Mouse (Mus musculus) natural killer cell, adult 2 months (primary cell): Measurements from ENCODE around the gene Fgd2.
"Not testable (repeated sequence)": the region's sequence is repeated elsewhere in the genome, so short reads cannot be mapped to it uniquely, and the experiment has no call there.

Experiments used
- DNase-seq, 2 experiments: peaks; one replicate each; pipeline ENCODE4 v3.0.0; 2022; ENCODE audit warnings: low spot score in 2 of 2

Gene Fgd2

DNA sequence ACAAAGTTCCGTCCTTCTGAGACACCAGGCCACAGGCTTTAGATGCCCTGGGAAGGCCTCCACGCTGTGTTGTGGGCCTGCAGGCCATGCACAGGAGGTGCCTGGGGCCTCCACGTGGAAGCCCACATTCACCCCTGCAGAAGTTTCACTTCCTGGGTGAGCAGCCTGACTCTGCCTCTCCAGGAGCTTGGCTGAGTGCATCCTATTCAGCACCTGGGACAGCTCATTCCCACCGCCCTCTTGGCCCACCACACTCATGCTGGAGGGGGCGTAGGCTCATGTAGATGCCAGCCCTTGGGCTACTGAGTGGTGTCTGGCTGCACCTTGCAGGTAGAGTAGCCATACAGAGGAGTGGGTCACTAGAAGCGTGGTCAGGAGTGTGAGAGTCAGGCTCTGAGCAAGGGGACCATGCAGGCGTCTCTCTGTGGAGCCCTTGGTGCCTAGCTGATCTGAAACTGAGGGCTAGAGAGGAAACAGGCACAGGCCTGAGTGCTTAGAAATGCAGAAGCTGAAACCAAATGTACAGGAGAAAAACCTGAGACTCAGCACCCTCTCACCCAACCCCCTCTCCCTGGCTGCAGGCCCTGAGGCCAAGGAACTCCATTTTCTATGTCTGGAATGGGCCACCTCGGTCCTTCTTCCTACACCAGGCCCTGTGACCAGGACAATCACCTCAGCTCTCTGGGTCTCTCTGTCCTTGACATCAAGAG is 1.4 kb downstream of the Fgd2 start:
- DNase-seq = peak in 1 of 2 experiments; percentile 65

DNA sequence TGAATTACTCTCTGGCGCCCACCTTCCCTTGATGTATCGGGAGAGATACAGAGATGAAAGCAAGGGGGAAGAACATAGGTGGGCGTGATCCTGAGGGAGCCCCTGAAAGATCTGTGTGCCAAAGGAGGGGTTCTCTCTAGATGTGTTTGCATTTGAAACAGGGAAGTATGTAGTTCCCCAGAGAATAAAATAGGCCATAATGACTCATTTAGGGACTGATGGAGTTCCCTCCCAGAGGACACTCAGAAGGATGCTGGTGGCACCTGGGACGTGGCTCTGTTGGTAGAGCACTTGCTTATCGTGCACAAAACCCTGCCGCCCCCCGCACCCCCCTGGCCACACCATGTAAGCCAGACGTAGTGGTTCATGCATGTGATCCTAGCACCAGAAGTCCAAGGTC is 2.4 kb downstream of the Fgd2 start:
- no peak for DNase-seq

DNA sequence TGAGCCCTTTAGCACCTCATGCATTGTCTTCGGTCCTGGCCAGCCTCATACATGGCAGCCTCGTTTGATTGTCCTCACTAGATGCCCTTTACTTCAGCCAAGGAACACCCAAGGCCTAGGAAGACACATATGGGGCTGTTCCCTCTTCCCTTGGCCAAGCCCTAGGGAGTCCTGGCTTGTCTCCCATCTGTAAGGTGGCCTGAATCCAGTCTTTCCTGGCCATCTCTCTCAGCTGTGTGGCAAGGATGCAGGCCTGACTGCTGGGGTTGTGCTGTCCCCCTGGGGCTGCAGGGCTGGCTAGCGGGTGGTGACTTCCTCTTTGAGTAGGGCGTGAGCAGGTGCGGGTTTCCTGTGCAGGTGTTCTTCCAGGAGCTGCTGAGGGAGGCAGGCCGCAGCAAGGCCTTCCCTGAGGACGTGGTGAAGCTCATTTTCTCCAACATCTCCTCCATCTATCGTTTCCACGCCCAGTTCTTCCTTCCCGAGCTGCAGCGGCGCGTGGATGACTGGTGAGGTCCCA is 4.4 kb downstream of the Fgd2 start:
- DNase-seq = peak in 1 of 2 experiments; percentile 32

DNA sequence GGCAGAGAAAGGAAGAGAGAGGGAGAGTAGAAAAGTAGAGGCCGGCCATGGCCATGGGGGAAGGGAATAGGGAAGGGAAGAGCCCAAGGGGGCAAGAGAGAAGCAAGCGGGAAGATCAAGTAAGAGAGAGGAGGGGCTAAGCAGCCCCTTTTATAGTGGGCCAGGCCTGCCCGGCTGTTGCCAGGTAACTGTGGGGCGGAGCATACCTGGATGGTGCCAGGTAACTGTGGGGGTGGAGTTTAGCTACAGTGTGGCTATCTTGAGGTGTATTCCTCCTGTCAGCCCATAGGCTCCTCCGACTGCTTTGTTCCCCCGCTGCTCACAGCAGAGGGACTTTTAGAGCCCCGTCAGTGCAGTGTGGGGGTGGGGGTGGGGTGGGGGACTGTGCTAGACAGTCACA is 8.0 kb downstream of the Fgd2 start:
- no peak for DNase-seq

DNA sequence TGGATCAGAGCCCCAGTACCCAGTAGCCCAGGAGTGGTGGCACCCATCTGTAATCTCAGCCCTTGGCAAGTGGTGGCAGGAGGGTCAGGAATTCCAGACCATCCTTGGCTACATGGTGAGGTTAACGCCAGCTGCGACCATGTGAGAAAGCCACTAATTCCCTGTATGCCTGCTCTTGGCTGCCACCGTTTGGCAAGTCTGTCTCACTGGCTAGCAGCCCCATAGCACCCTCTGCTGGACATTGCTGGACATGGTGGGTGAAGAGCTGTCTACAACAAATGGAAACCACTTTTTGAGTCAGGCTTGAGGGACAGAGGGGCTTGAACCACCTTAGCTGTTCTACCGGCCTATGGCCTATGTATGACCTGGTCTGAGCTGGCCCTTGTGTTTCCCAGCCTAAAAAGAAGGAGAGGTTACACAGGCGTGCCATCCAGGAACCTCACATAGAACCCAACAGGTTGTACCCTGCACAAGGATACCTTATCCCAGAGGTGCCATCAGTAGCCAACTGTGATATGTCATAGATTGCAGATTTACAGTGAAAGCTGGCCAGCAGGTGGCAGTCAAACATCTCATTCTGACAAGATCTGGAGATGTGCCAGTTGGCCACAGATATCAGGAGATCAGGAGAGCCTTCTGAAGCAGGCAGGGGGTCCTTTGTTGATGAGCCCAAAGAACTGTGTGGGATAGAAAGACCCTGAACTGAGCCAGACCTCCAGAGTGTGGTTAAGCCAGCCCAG is 10.4 kb downstream of the Fgd2 start:
- peak; percentile 86 to 92 for DNase-seq

DNA sequence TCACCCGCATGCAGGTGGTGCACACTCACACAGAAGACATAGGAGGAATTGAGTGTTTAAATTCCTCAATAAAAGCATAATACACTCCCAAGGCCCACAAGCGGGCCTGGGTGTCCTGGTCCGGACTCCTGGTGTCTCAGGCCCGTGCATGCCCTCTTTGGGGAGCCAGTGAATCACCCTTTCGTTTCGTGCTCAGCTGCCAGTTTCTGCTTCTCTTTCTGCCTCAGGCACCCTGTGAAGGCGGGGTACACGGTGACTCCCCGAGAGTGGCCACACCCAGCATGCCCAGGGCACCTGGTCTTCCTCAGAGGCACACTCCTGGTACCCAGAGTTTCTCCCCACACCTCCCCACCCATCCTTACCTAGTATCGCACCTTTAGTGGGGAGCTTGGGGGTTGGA is 15.2 kb downstream of the Fgd2 start:
- DNase-seq = no peak

DNA sequence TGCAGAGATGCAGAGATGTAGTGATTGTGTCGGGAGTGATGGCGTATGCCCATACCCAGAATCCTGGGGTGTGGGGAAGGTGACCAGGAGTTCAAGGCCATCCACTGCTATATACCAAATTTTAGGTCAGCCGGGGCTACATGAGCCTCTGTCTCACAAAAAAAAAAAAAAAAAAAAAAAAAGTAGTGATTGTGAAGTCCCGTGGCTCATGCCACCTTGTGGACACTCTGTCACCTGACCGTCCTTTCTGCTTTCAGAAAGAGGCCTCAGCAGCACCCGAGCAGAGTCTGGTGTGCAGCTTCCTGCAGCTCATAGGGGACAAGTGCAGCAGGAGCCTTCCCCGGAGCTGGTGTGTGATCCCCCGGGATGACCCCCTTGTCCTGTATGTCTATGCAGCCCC is 17.3 kb downstream of the Fgd2 start:
- DNase-seq = no peak

DNA sequence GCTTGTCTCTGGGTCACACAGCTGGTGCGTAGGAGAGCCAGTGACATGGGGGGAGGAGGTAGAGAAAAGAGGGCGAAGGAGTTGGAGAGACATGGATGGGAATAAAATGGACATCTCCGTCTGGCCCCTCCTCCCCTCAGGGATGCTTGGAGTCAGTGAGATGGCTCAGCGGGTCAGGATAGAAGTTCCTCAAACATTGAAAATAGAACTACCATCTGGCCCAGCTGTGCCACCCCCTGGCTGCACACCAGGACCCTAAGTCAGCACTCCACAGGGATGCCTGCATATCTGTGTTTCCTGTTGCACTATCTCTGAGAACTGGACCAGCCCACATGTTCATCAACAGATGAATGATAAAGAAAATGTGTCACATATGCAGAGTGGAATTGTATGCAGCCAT is 19.5 kb downstream of the Fgd2 start:
- DNase-seq = no peak

DNA sequence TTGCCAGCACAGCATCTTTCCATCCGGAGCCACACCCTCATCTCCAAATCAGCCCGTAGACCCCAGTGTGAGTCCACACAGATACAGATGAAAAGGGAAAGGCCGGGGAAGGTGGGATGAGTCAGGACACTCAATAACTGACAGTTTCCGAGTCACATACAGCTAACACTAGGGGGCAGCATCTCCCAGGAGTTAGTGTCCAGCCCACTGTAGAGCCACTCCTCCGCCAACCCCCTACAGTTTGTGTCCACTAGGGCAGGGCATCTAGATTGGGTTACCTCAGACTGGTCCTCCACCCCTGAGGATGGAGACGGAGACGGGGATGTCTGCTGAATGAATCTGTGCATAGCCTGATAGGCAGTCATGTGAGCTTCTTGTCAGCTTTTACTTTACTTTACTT is 20.8 kb downstream of the Fgd2 start:
- peak; percentile 81 to 83 for DNase-seq

DNA sequence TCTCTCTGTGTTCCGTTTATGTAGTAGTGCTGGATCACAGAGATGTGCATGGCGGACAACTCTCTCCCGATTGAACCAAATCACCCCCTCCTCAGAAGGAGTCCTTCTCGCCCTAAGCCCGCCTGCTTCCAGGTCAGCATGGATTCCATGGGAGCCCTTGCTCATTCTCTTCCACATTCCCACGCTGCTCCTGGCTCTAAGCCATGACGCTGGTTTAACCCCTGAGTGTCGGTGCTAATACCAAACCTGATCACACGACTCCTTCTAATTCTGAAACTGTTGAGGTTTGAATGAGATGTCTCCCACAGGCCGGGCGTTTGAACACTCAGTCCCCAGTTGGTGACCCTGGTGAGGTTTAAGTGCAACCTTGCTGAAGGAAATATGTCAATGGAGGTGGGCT is 21.7 kb downstream of the Fgd2 start:
- no peak for DNase-seq

DNA sequence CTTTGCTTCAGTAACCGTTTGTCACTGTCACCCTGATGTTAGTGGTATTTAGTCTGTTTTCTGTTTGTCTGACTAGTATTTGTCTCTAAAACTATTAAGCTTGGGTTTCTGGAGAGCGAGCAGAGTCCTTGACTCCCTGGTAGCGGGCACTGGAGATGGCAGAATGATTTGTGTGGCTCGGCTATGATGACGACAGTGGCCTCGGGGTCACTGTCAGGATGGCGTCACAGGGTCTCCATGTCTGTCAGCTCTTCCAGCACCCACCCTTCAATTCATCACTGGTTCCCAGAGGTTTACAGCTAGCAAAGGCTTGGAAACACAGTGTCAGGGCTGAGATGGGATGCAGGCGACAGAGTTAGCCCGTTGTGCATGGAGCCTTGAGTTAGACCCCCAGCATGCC is 23.2 kb downstream of the Fgd2 start:
- no peak for DNase-seq

DNA sequence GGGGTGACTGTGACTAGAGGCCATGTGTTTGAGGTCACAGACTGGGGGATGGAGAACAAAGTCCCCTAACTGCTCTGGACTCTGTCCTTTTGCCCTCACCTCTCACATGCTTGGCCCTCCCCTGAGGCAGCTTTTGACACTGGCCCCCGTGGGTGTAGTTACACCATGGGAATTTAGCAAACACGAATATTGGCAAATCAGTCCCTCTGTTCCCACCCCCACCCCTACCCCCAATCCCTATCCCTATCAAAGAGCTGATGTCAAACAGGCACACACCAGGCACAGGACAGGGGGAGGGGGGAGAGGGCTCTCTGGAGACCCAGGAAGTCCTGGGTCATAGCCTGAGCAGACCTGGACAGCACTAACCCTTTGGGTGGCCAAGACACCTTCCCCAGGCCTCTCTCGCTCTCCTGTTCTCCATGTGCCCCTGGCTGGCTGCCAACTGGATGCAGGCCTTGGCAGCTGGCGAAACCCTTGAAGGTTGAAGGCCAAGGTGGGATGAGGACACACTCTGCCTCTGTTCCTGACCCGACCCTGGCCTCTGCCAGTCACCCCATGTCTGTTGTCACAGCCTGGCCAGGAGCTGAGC is 24.2 kb downstream of the Fgd2 start:
- no peak for DNase-seq

DNA sequence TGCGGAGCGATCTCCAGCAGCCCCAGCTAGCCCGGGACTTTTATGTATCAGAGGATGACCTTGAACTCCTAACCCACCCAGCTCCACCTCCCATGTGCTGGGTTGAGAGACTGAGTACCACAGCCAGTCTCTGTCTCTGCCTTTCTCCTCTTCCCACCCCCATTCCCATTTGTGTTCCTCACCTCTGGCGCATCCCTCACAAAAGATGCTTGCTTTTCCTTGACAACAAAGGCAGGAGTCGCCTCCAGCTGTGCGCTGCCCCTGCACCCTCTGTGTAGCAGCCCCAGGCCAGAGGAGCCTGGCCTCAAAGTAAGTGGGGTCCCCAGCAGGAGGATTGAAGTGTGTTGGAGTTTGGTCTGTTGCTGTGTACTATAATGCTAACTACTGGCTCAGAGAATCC is 25.0 kb downstream of the Fgd2 start:
- no peak for DNase-seq

DNA sequence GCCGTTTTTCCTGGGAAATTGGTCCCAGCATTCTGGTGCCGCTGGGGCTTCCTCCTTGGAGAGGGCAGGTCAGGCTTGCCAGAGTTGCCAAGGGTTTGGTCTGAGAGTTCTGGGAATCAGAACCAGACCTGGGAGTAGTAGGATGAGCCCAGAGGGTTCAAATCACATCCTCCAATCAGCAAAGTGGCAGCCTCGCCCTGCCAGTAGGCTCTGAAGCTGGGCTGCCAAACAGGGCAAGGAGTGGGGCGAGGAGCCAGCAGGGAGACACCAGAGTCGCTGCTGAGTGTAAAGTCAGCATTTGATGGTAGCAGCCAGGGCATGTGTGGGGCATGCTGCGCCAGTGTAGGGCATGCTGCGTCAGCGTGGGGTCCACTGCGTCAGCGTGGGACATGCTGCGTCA is 28.3 kb downstream of the Fgd2 start:
- DNase-seq = no peak

DNA sequence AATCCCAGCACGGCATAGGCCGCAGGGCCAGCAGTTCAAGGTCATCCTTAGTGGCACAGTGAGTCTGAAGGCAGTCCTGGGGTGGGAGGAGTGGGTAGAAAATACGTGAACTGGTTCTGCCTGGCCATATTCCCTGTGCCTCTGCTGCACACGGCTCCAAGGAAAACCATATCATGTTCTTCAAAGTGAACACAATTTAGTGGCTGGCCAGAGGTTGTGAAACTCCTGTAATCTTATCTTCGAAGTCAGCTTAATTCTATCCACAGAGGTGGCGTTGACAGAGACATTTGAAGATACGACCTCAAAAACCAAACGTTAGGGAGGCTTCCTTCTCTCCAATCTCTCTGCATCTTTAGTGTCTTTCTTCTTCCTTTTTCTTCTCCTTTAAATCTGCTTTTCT is 30.6 kb downstream of the Fgd2 start:
- no peak for DNase-seq

DNA sequence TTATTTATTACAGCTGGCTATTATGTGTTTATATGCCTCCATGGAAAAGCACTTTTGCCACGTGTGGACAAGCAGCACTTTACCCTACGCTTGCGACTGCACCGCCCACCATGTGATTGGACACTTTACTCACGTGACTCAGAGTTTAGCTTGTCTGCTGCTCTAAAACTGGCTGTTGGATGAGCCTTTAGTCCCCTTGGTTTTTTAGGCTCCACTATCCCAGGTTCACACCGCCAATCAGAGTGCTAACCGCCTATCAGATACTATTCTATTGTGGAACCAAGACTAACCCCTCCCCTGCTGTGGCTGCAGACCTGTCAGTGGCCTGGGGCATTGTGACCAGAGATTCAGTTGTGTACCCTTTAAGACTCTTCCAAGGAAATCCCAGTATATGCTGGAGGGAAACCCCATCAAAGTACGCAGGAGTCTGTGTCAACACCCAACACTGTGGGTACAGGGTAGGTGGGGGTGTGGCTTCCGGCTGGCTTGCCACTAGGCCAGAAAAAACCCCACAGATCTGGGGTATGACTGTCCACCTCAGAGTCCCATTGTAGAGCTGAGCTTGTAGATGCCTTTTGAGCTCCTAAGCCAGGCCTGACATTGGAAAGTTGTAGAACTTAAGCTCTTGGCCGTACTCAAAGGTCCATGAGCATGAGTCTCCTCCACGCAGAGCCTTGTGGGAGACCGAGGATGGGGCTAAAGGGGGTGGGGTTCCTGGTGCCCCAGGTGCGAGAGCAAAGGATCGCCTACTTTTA is 32.8 kb downstream of the Fgd2 start:
- peak; percentile 90 to 95 for DNase-seq

DNA sequence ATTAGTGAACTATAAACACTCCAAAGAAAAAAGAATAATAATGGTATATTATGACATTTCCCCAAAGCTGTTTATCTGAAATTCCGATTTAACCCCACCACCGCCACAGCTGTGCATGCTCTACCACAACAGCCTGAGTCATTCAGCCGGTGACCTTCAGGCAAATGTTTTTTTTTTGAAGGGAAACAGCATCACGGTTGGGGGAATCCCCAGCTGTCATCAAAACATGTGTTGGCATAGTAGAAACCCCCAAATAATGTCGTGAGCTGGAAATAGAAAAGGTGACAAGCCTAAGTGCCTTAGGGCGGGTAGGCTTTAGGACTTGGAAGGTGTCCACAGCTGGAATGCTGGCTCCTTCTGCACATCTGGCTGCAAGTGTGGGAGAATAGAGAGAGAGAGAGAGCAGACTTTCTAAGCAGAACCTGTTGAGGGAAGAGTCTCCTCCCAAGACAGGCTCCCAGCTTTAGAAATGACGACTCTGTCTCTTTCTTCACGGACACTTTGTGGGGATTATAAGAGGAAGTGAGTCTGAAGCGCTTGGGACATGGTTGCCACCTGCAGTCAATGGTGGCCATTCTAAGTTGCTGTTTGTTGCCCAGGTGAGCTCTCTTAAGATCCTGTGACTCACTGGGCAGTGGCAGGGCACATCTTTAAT is 33.5 kb downstream of the Fgd2 start:
- DNase-seq = peak; percentile 91 to 92

DNA sequence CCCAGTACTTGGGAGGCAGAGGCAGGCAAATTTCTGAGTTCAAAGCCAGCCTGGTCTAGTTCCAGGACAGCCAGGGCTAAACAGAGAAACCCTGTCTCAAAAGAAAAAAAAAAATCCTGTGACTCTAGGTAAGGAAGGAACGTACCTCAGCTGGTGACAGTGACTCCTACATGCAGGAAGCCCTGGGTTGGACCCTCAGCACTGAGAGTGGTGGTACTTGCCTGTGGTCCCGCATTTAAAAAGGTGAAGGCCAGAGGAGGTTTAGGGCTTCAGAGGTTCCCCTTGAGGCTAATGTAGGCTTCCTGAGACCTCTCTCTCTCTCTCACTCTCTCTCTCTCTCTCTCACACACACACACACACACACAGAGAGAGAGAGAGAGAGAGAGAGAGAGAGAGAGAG is 34.0 kb downstream of the Fgd2 start:
- not testable (repeated sequence) for DNase-seq

DNA sequence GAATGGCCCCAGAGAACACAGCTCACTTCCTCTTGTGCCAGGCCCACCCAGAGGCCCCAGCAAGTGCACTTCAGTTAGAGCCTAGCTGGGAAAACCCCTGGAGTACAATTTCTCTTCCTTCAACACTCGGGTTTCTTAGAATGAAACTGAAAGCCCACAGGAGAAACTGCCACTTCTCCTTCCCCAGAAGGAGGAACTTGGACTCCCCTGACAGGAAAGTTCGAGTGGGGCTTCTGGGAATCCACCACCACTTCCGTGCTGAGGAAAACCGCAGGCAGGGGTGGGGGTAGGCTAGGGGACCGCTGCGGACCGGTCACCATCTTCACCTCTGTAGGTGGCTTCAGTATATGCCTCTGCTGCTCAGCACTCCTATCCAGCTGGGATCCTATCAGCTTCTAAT is 34.7 kb downstream of the Fgd2 start:
- DNase-seq = peak; percentile 88 to 89

DNA sequence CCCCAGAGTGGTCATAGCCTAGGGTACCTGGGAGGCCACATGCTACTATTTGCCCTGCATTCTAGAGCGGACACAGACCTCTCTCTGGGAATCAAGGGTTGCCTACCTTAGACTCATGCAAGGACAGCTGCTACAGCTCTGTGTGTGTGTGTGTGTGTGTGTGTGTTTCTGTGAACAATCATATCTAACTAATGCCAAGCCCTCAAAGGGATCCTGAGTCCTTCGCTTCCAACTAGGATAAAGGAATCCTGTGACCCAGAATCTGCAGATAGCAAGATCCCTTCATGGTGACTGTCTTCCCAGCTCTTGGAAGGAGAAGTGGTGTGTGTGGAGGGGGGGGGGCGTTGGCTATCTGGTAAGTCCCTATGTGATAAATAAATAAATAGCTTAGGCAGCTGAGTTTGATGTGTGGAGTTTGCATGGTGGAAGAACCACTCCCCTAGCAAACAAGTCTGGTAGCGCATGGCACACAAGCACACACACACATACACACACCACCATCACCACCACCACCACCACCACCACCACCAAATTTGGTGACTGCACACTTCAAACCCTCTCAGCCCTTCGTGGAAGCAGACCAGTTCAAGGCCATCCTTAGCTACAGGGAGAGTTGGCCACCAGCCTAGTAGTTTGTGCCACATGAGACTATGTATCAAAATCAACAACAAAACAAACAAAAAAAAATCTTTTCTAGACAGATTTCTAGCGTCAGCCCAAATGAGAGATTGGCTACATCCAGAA is 35.5 kb downstream of the Fgd2 start:
- peak in 1 of 2 experiments; percentile 21 for DNase-seq

DNA sequence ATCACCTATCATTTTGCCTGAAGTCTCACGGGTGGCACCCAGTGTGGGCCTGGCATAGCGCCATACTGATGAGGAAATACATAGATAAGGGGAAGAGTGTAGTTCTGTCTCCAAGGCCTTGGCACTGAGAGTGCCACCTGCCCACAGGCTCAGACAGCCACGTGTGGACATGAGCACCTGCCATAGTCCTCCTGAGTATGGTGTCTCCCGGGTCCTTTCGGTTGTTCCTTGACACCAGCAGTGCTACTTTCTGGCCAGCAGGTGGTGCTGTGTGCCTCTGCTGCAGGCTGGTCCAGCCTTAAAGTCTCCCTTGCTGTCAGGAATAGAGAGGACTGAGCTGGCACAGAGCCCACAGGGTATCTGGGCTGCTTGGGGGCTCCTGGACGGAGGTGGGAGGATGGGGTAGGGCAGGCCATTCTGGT is 36.1 kb downstream of the Fgd2 start:
- DNase-seq = peak; percentile 81 to 85
